Mouse (Mus musculus) ES-Bruce4 (cell line): Measurements from ENCODE around the gene Tedc1.

ENCODE experiments used
- CTCF ChIP-seq: IDR thresholded peaks from one replicate; pipeline ENCODE4 v1.8.1; 2011; ENCODE audit warnings: low read depth, low read length
- POLR2A ChIP-seq: IDR thresholded peaks from one replicate; pipeline ENCODE4 v1.8.1; 2011; ENCODE audit warnings: low read length; ENCODE audit not compliant: insufficient read depth

GRCm38 (mm10) chr12:113119516-113120410 lies 36.5 kb upstream of the Tedc1 start:
- no peak for TF ChIP-seq POLR2A
- TF ChIP-seq CTCF, result peak; percentile 70
